Comparison of ENCODE assay signal across 8 mouse cellular contexts in the genomic region with DNA sequence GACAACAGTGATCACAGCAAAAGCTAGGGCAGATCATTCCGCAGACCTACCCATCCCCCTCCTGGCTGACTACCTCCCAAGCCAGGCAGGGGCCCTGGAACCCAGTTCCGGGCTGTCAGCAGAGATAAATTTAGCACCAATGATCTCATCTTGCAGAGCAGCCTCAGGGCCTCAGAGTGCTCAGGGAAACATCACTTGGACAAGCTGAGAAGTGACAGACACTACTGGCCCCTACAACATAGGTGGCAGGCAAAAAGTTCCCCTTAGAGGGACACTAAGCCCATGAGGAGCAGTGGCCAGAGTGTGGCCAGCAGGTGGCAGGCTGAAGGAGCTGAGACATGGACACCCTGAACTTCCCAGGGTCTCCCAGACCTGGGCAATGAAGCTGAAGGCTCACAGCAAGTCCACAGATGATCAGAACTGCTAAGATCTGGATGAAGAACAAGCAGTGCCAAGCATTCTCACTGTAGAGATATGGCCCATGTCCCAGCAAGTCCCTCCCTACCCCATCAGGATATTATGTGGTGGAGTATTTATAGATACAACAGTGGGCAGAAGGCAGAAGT.
DNase-seq lines count a peak whose midpoint lies in the region; ATAC-seq lines count a peak whose summit lies in the region.

No protein-coding gene starts in this region.

- no peaks in the 10 kb centered on the region for H3K27me3 ChIP-seq in limb, embryonic 11.5 days (ENCODE audit: control insufficient read depth, insufficient read depth, low read length)
- no peaks in the 10 kb centered on the region for H3K27me3 ChIP-seq in midbrain, embryonic 14.5 days (ENCODE audit: control insufficient read depth, insufficient read depth, low read length)
- H3K27me3 ChIP-seq in stomach, embryonic 15.5 days (replicated peaks): no peaks in the 10 kb centered on the region

- H3K9me3 ChIP-seq in limb, embryonic 11.5 days (ENCODE audit: control insufficient read depth, low read length): no peaks in the 10 kb centered on the region
- no peaks in the 10 kb centered on the region for H3K9me3 ChIP-seq in midbrain, embryonic 14.5 days (ENCODE audit: control insufficient read depth, low read length)
- no peaks in the 10 kb centered on the region for H3K9me3 ChIP-seq in stomach, embryonic 15.5 days

- no peak overlapping the region for H3K27ac ChIP-seq in limb, embryonic 11.5 days (replicated peaks; ENCODE audit: low read depth, low read length)
- no peak overlapping the region for H3K27ac ChIP-seq in midbrain, embryonic 14.5 days (replicated peaks; ENCODE audit: low read depth, low read length)
- H3K27ac ChIP-seq in stomach, embryonic 15.5 days: 0 out of 2 replicates have a peak overlapping the region, but pooled peaks have one; percentile 26

- 18% methylated on average over 2 of the region's 2 CpGs for WGBS in limb, embryonic 11.5 days
- 42% methylated on average over 2 of the region's 2 CpGs for WGBS in midbrain, embryonic 14.5 days
- WGBS in stomach, embryonic 15.5 days: 16% methylated on average over 2 of the region's 2 CpGs

- peaks cover 12% of the 10 kb centered on the region for H3K4me1 ChIP-seq in limb, embryonic 11.5 days (ENCODE audit: control insufficient read depth, insufficient read depth, low read length)
- 0 out of 2 replicates have a peak, but pooled peaks cover 10% of the 10 kb centered on the region for H3K4me1 ChIP-seq in midbrain, embryonic 14.5 days (ENCODE audit: control insufficient read depth, insufficient read depth, low read length)
- no peaks in the 10 kb centered on the region for H3K4me1 ChIP-seq in stomach, embryonic 15.5 days

- no peak overlapping the region for H3K4me3 ChIP-seq in limb, embryonic 11.5 days (ENCODE audit: low read depth, low read length)
- no peak overlapping the region for H3K4me3 ChIP-seq in midbrain, embryonic 14.5 days (replicated peaks; ENCODE audit: low read depth, low read length)
- no peak overlapping the region for H3K4me3 ChIP-seq in stomach, embryonic 15.5 days (replicated peaks)

- peak; percentile 4 for DNase-seq in CD4-positive, CD25-positive, alpha-beta regulatory T cell, adult 2 months (ENCODE audit: low read depth, low spot score)
- DNase-seq in cerebellum, adult 11 months: peak; percentile 75
- peak; percentile 60 for DNase-seq in gastrocnemius, postnatal 10 days
- peak; percentile 48 for DNase-seq in kidney, adult 11 months
- peak; percentile 52 for DNase-seq in limb, embryonic 11.5 days (ENCODE audit: low spot score)
- peak; percentile 20 for DNase-seq in midbrain, embryonic 14.5 days

- H3K9ac ChIP-seq in limb, embryonic 11.5 days (ENCODE audit: low read length): no peak overlapping the region
- H3K9ac ChIP-seq in midbrain, embryonic 14.5 days (replicated peaks; ENCODE audit: low read length): no peak overlapping the region
- H3K9ac ChIP-seq in stomach, embryonic 15.5 days: no peak overlapping the region

- H3K4me2 ChIP-seq in limb, embryonic 11.5 days (ENCODE audit: low read depth, severe bottlenecking): no peak overlapping the region
- H3K4me2 ChIP-seq in midbrain, embryonic 14.5 days (ENCODE audit: low read length): no peak overlapping the region
- H3K4me2 ChIP-seq in stomach, embryonic 15.5 days: no peak overlapping the region

- no peaks in the 10 kb centered on the region for H3K36me3 ChIP-seq in limb, embryonic 11.5 days (ENCODE audit: control insufficient read depth, insufficient read depth, low read length)
- H3K36me3 ChIP-seq in midbrain, embryonic 14.5 days (ENCODE audit: control insufficient read depth, insufficient read depth, low read length): no peaks in the 10 kb centered on the region
- H3K36me3 ChIP-seq in stomach, embryonic 15.5 days: no peaks in the 10 kb centered on the region

- no peak for ATAC-seq in CD4-positive, CD25-positive, alpha-beta regulatory T cell, adult 4 months
- no peak for ATAC-seq in limb, embryonic 11.5 days (ENCODE audit: insufficient number of reproducible peaks, low FRiP score, low TSS enrichment, low read depth)
- ATAC-seq in midbrain, embryonic 14.5 days (ENCODE audit: low FRiP score, low TSS enrichment): no peak
- ATAC-seq in stomach, embryonic 15.5 days (ENCODE audit: insufficient read depth, low FRiP score, low read depth): peak; percentile 78

Comparison
In these comparisons a context has a peak if more than half of its experiments do, and no peak if none do; other contexts are left out.
1. DNase-seq: peak in every context shown above with its lines; median percentile 75 in cerebellum, adult 11 months; 60 in gastrocnemius, postnatal 10 days; 52 in limb, embryonic 11.5 days; 48 in kidney, adult 11 months; 20 in midbrain, embryonic 14.5 days; 4 in CD4-positive, CD25-positive, alpha-beta regulatory T cell, adult 2 months.